Mouse (Mus musculus): ENCODE measurements at regions not wholly inside any gene's neighbourhood (a gene's known extent, or its start where the extent isn't known, plus 50 kb on each side); places are given as distances from the start of the nearest gene placed in this dataset.

DNA sequence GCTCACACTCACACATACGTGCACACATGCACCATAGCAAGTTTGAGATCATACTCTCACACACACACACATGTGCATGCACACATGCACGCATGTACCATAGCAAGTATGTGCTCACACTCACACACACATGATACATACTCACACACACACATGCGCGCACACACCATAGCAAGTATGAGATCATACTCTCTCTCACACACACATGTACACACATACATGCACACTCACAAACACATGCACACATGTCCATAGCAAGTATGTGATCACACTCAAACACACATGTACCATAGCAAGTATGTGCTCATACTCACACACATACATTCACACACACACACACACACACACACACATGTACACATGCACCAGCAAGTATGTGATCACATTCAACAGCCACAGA lies 138.9 kb upstream of the Slc35f3 start:
- no peak for DNase-seq
- intact Hi-C loops (cut with DNase I): no loop called here

DNA sequence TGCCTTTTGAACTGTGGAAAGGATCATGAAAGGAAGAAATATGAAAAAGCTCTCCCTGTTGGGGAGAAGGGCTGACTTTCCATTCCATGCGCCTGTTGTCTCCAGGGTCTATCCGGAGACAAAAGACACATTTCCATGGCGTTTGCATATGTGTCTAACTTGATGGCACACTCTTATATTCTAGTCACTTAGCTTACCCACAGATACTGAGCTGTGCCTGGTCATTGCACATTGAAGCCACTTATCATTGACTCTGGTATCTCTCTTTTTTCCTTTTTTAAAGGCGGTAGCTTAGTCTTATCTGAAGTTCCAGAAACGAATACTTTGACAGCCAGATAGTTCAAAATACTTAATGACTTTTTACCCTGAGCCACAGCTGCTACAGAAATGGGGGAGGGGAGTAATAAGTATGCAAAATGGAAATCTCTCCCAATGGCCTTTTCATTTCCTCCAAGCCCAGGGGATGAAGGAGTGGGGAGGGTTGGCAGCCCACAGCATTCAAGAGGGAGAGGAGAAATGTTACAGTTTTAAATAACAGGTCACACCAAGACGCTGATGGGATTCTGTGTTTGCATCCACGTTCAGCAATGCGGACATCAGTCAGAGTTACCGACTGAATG lies 137.9 kb upstream of the Slc35f3 start:
- DNase-seq: no peak
- intact Hi-C loops (cut with DNase I): no loop called here

DNA sequence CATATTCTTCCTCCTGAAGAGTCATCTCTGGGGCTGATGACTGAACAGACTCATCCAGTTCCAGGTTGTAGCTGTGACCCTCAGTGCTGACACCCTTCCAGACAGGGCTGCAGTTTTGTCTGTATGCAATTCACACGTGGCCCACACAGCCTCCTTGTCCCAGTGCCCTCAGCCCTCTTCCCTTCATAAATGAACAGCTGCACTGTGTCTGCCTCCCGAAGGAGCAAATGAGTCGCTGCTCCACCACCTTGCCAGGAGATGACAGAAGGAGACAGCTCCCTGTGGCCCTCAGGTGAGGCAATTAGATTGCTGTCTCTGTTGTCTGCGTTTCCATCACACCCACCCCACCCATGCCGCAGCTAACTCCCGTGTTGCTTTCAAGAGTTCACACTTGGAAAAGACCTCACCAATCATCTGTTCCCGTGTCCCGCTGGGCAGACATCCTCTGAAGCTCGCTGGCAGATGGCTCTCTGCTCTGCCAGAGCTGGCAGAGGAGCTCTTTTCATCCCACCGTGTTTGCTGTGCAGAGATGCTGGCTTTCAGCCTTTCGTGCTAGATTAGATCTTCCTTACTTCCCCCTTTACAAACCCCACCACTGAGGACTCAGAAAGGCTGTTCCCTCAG lies 135.5 kb upstream of the Slc35f3 start:
- intact Hi-C loops (cut with DNase I): no loop called here
- peak; percentile 90 for DNase-seq

DNA sequence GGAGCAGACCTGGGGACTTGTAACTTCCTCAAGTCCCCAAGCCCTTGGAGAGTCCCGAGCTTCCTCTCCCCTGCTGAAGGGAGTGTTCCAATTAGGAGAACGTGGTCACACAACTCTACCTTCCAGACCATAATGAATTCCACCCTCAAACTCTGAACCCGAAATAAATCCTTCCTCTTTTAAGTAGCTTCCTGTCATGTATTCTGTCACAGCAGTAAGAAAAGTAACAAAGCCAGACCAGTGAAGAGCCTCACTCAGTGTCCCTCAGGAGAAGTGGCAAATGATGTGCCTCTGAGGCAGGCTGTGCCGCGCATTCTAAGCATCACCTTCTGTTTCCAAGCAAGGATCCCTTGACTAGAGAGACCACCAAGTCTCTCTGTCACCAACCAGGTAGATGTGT lies 134.4 kb upstream of the Slc35f3 start:
- DNase-seq: no peak
- intact Hi-C loops (cut with DNase I): no loop called here

DNA sequence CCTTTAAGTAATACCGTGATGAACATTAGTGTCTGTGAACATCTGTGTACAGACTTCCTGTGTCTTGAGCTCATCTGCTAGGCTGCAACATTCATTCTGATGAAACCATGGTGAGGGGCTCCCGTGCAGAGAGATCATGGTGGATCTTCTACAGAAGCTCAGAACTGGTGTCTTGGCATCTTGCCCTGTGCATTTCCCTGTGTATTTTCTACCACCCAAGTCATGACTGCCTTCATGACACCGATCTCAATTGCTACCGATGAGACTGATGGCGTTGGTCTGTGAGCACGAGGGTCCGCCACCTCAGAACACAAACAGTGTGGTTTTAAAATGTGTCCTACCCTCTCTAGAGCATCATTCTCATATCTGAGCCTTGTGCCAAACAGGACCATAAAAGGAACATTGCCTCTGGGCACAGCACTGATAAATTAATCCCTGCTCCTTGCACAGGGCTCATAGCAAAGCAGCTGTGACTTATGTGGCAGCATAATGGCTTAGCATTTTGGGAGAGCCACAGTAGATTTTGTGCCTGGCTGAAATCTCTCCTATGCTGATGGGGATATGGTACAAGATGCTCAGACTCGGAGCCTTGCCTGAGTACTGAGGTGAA lies 132.8 kb upstream of the Slc35f3 start:
- intact Hi-C loops (cut with DNase I): no loop called here
- DNase-seq: peak; percentile 45

DNA sequence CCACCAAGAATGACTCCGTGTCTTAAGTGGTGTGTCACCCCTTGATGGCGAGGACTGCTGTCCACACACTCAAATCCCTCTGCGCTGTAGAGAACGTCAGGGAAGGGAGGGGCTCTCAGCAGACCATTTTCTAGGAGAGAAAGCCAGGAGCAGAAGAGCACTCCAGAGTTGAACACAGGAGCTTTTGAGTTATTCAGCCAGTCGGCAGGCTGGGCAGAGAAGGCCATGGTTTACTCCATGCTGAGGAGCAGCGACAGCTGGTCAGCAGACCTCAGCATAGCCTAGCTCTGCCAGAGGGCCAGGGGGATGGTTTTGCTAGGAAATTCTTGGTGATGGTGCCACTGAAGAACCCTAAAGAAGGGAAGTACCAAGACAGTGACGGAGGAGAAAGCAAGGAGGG lies 132.0 kb upstream of the Slc35f3 start:
- intact Hi-C loops (cut with DNase I): no loop called here
- DNase-seq: no peak

DNA sequence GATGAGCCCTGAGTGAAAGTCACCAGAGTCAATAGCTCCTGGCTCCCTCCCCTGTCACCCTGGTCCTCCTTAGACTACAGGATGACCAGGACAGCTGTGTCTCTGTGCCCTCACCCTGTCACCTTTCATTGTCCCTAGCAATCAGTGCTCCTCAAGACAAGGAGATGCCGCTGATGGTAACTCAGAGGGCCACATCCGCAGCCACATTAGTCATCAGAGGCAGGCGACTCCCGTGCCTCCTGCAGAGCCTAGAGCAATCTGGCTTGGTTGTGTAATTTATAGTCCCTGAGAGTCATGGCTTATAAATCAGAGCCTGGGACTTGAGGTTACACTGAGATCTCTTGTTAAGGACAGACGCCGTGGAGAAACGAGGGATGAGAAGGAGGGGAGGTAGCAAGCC lies 123.9 kb upstream of the Slc35f3 start:
- no peak for DNase-seq
- intact Hi-C loops (cut with DNase I): no loop called here

DNA sequence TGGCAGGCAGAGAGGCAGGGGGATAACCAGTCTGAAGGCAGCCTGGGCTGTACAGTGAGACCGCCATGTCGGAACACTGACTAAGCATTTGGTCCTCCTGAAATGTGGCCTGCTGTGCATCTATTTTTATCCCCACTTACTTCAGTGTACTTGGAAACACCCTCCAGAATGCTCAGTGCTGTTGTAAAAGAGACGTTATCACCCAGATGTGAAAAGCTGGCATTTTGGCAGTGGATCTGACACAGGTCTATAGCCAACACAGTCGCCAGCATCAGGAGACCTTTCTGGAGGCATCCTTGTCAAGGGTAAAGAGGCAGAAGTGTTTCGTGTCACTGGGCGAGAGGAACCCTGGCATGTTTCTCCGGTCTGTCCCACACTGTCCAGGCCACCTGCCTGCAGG lies 122.1 kb upstream of the Slc35f3 start:
- intact Hi-C loops (cut with DNase I): no loop called here
- DNase-seq: no peak

DNA sequence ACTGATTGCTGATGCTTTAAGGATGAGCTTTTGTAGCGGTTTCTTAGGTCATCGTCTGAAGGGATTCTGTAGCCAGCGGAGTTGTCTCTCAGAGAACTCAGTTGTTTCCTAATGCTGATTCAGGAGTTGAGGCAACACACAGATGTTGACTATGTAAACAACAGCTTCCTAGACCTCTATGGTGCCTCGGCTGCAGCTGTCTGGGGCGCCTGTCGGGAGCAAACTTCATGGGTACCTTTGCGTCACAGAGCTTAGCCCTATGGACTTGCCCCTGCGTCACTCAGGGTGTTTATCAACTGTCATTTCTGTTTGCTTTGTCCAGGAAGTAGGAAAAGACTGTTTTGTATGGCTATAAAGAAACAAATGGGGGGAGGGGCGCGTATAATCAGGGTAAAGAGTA lies 120.5 kb upstream of the Slc35f3 start:
- DNase-seq: no peak
- intact Hi-C loops (cut with DNase I): no loop called here

DNA sequence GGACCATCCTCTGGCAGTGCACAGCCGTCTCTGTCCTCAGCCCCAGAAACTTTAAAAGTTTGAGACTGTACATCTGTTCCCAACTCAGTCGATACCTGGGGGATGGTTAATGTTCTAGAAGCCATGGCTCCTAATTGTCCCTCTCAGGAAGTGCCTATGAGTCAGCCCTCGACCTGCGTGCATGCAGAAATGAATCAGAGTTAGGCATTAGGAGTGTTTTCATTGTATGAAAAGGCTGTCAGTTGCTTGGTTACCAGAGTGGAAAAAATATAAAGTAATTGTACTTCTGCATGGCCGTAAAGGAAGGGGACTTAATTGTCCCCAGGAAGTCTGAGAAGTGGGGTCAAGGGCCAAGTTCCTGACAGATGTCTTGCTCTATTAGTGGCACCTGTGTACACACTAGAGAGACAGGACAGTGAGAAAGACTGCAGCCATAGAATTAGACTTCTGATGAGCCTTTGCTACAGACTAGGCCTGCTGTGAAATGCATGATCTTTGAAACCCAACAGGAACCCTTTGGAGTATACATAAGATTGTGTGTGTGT lies 109.5 kb upstream of the Slc35f3 start:
- DNase-seq: no peak
- intact Hi-C loops (cut with DNase I): no loop called here

DNA sequence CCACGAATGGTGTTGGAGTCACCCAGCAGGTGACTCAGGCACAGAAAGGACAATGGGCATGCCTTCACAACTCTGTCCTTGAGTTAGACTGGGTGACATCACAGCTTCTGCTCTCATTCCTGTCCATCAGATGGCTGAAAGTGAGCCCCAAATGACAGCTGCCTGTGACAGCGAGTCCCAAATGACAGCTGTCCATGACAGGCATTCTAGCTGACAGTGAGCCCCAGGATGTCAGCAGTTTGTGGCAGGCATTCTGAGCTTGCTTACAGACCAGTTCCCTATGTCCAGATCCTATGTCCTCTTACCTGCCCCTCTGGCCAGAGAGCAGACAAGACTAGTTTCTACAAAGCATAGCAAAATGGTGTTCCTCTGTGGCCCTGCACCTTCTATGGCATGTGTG lies 102.7 kb upstream of the Slc35f3 start:
- no peak for DNase-seq
- intact Hi-C loops (cut with DNase I): no loop called here

DNA sequence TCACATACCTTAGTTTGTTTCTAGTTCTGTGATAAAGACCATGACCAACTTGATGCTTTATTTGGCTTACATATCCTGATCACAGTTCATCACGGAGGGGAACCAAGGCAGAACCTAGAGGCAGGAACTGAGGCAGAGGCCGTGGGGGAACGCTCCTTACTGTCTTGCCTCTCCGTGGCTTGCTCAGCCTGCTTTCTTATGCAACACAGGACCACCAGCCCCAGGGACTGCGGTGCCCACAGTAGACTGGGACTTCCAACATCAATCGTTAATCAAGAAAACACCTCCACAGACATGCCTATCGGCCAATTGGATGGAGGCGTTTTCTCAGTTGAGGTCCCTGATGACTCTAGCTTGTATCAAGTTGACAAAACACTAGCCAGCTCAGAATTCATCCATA lies 87.8 kb upstream of the Slc35f3 start:
- intact Hi-C loops (cut with DNase I): no loop called here
- DNase-seq: no peak

DNA sequence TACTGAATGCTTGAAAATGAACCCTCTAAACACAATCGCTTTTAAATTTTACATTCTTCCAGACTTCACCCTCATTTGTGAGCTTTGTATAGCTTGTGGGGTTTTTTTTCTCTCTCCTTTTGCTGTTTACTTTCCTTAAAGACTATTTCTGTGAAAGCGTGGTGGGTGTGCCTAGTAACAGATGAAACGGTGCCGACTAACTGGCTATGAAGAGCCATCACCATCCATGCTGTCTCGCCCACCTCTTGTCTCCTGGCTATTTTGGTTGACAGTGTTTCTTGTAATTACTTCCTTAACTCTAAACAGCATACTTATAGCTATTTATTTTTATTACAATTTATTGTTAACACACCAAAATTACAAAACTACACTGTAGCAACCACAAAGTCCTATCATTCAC lies 85.6 kb upstream of the Slc35f3 start:
- intact Hi-C loops (cut with DNase I): no loop called here

DNA sequence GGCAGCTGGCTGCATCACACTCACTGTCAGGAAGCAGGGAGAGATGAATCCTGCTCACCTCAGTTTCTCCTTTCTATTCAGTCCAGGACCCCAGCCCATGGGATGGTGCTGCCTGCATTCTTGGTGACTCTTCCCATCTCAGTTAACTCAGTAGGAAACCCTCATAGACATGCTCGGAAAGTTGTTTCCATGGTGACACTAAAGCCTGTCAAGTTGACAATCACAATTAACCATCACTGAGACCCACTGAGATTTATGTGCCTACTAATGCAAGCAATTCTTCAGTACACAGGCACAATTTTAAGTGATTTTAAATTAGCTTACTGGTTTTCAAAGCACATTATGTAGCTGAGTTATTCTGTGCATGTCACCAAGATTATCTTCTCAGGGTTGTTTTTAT lies 83.8 kb upstream of the Slc35f3 start:
- intact Hi-C loops (cut with DNase I): no loop called here
- no peak for DNase-seq

More for the DNA sequence above, 85.6 kb upstream of the Slc35f3 start:
- DNase-seq: no peak

DNA sequence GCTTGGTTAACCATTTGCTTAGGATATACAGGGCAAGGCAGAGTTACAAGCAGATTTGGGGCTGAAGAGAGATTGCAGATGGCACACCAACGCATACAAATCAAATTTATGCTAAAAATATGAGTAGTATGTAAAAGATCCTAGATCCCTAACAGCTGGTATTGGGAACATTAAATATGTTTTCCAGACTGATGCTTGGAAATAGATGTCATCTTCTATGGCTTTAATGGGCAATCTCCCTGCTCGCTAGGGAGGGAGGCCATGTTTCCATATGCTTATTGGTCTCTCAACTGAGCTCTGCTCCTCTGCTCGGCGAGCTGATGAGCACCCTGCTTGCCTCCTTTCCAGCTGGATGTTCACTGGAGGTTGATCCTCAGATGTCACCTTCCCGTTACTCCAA lies 82.0 kb upstream of the Slc35f3 start:
- intact Hi-C loops (cut with DNase I): no loop called here
- DNase-seq: no peak

DNA sequence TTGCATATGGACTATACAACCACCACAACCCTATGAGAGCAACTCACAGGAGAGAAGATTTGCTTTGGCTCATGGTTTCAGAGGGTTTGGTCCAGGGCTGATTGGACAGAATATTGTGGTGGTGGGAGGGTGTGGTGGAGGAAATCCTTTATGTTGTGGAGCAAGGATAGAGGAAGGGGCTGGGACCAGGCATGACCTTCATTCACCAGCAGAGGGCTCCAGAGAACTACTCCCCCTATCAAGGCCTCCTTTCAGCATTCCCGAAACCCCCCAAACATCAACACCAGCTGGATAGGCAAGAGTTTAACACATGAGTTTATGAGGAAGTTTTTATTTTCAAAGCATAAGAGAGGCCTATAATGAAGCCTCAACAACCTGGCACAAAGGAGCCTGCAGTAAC lies 76.7 kb upstream of the Slc35f3 start:
- intact Hi-C loops (cut with DNase I): no loop called here
- no peak for DNase-seq

DNA sequence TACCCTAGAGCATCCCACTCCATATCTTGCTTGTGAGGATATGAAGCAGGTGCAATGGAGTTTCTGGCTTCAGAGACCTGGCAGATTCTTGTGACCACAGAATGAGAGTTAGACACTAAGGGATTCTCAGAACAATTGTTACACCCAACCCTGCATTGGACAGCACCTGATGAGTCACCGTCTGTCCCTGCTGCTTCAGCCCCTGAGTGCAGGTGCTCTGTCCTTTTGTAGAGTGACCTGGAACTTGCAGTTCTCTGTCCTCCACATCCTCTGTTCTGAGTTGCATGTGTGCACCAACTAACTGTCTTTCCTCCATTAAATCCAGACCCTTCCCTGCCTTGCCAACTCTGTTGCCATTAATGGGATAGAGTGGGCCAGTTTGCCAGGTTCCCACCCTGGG lies 66.6 kb upstream of the Slc35f3 start:
- no peak for DNase-seq
- intact Hi-C loops (cut with DNase I): no loop called here

DNA sequence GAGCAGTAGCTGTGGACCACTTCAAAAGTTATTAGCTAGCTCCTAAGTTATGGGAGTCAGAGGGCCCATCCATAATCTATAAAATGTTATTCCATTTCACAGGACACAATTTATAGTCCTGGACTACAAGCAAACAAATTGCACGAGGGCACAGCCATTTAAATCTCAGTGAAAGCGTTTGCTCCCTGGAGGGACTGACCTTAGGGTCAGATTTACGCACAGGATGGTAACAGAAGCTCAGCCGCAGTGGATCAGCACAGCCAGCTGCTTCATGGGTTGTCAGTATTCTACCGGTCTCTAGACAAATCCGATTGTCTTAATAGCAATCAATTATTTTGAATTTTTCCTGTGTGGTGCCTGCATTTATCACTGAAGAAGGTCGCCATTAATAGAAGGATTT lies 65.8 kb upstream of the Slc35f3 start:
- DNase-seq: no peak
- intact Hi-C loops (cut with DNase I): no loop called here

DNA sequence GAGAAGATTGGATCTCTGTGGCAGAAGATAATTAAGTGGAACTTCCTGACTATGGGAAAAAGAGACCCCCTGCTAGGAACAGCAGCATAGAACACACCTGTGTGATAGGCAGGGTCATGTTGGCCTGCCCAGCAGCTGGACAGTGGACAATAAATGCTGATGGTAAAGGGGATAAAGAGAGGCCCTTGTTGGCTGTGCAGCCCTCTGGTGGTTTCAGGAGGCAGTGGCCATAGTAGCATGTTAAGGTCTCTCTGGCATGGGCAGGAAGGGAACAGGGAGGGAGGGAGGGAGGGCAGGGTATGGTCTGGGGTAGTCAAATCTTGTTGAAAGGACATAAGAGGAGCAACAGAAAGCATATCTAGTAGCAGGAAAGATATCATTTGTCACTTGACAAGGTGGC lies 58.7 kb upstream of the Slc35f3 start:
- no peak for DNase-seq
- intact Hi-C loops (cut with DNase I): no loop called here

DNA sequence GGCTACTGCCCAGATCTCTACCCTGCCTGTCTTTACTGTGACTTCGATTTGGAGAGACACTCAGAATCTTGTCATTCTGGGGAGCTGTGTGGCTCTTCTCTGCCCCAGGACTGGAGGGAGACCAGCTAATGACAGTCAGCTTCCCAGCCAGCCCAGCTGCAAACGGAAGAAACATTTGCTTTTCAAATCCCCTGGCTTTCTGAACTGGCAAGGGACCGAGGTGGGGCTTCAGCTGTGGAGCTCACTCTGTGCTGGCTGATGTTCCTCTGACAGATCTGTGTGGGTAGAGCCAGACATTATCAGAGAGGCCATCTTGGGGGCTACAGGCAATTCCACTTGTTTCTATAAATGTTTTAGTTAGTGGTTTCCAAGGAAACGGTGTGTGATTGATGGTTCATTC lies 54.0 kb upstream of the Slc35f3 start:
- DNase-seq: no peak
- intact Hi-C loops (cut with DNase I): no loop called here

Measured in left cerebral cortex, postnatal 4 days (tissue).